Mouse (Mus musculus) small intestine, adult 2 months (tissue): ENCODE measurements at regions not wholly inside any gene's neighbourhood (a gene's known extent, or its start where the extent isn't known, plus 50 kb on each side); places are given as distances from the start of the nearest gene placed in this dataset.

Experiments used
- CTCF ChIP-seq: fragments of 200-500 bp; IDR thresholded peaks from 2 replicates; pipeline ENCODE4 v1.5.1; 2012; ENCODE audit warnings: low read depth, mild to moderate bottlenecking, control low read depth, inconsistent platforms, low read length, moderate library complexity, mixed read lengths; ENCODE audit not compliant: insufficient replicate concordance, insufficient read length; ENCODE audit errors: extremely low read depth
- POLR2A ChIP-seq: fragments of 200-500 bp; IDR thresholded peaks from 2 replicates; pipeline ENCODE4 v1.6.1; 2012; ENCODE audit warnings: low read depth, mild to moderate bottlenecking, control low read depth, inconsistent platforms, low read length, moderate library complexity

- no peak for TF ChIP-seq CTCF
- no peak for TF ChIP-seq POLR2A
Measured at GRCm38 (mm10) chr10:16670286-16670685, 1052.7 kb upstream of the Cited2 start.
